Mouse (Mus musculus) hematopoietic stem cell, adult 5-6 weeks (primary cell): ENCODE measurements around the gene Cacnb4. TPM values are rescaled to one million over a fixed set of nuclear protein-coding genes. Genes with fewer than 3 reads are reported as not detected.

ENCODE experiments used
- ATAC-seq, 2 experiments: fragments of 125-278 bp in 1 of 2; replicated peaks in 1 of 2; 2 replicates each; pipeline ENCODE4 v1.8.0; 2016 to 2017; ENCODE audit warnings: inconsistent platforms in 2 of 2, mild to moderate bottlenecking in 2 of 2, moderate number of reproducible peaks in 2 of 2, low read depth in 1 of 2, moderate TSS enrichment in 1 of 2; ENCODE audit not compliant: low FRiP score in 2 of 2, poor library complexity in 2 of 2, severe bottlenecking in 2 of 2, insufficient read depth in 1 of 2, low TSS enrichment in 1 of 2
- total RNA-seq: library from RNA; stranded (forward); fragments of 172-1452, 232-1000 nt; gene quantifications from 2 replicates; pipeline ENCODE4 v1.2.3, GENCODE M21; 2017

The Cacnb4 gene
- total RNA-seq, 1 experiment from 2014 or later: not detected

DNA sequence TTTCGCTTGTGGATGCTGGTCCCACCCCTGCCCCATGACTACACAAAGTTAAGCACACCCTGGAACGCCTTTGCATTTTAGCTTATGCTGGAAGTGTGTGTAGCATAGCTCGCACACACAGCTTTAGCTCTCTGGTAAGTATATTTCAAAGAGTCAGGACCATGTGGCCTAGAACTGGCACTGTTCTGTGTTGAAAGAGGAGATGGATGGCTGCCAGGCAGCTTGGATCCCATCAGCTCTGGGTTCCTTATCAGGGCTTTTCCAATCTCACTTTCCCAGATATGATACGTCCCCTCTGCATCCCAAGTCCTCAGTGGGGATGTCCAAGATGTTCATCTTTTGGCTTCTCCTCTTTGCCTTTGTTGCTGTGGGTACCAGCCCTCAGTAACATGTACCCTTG, 157.9 kb downstream of the Cacnb4 start:
- no peak for ATAC-seq

GRCm38 (mm10) chr2:52516534-52516933, 160.1 kb downstream of the Cacnb4 start:
- no peak for ATAC-seq

GRCm38 (mm10) chr2:52512865-52513388, 163.7 kb downstream of the Cacnb4 start:
- ATAC-seq: 0 out of 4 replicates have a peak, but pooled peaks have one; percentile 22 to 39

GRCm38 (mm10) chr2:52512206-52512605, 164.4 kb downstream of the Cacnb4 start:
- ATAC-seq: no peak

GRCm38 (mm10) chr2:52511799-52512198, 164.8 kb downstream of the Cacnb4 start:
- no peak for ATAC-seq

- no peak for ATAC-seq
These were observed 166.7 kb downstream of the Cacnb4 start for GRCm38 (mm10) chr2:52509779-52510500.

DNA sequence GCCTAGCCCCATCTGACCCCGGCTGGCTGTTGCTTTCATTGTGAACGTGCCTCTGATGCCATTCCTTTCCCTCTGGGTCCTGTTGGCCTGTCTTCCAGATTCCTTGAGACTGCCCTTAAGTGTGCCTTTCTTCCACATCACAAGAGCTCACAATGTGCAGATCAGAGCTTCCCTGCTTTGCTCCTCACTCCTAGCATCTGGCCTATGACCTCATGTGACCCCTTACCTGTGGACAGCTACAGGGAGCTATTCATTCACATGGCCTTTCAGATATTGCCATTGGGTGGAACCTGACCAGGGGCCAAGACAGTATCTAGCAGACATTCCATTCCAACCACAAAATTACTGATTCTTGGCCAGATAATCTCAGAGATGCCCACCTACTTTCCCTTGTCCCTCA, 171.5 kb downstream of the Cacnb4 start:
- ATAC-seq: no peak

GRCm38 (mm10) chr2:52504762-52505161, 171.9 kb downstream of the Cacnb4 start:
- no peak for ATAC-seq

DNA sequence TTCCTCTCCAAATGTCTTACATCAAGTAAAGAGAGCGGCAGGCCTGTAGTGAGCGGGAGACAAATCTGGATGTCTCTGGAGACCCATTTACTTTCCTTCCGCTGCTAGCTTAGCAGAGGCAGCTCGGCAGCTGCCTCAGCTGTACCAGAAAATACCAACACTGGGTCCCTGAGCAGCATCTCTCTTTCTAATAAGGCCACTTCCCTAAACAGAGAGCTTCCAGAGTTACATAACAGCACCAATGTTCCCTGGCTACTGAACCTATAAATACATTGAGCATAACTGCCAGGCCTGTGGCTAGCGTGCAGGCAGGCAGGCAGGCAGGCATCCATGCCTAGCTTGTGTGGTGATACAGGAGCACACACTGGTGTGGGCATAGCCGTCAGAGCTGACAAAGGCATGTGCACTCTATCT, 176.8 kb downstream of the Cacnb4 start:
- ATAC-seq: peak; percentile 63 to 71

GRCm38 (mm10) chr2:52499101-52499537, 177.5 kb downstream of the Cacnb4 start:
- ATAC-seq: no peak

DNA sequence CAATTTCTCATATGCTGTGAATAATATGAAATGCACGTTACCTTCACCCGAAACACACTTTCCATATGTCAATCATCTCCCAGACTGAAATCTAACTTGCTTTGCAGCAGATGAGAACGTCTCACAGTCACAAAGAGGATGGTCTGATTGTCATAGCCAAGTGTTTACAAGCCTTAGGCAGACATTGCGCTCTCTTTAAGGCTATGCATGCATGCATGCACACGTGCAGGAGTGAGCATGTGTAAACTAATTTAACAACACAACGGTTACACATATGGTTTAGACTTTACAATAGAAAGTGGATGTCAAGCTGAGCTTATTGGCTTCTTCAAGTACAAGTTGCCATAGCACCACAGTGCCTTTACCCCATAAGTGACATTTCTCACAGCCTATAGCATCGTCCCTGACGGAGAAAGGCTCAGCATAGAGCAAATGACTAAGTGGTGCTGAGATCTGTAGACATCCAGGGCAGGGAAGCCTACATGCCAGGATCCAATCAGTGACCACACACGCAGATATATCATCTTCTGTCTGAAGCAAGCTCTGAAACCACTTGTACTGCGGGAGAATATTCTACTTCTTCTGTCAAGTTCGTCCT, 181.4 kb downstream of the Cacnb4 start:
- no peak for ATAC-seq

- peak in 1 of 2 experiments; percentile 34; a peak in 1 of 4 replicates for ATAC-seq
These were observed 182.4 kb downstream of the Cacnb4 start for GRCm38 (mm10) chr2:52494274-52494673.

DNA sequence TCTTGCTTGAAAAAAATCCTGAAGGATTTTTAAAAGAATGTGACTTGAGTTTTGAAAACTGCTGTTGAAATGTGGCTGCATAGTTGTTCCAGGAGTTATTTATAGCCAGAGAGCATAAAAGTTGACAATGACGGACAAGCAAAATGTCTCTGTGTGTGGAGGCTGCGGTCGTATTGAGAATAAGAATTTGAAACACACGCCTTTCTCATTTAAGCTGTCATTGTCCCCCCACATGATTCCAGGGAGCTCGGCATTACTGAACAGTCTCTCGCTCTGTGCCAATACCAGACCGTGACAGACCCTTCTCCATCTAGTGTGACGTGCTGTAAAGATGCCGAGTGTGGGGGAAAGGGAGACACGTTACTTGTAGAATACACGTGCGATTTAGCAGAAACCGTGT, 183.8 kb downstream of the Cacnb4 start:
- ATAC-seq: no peak

DNA sequence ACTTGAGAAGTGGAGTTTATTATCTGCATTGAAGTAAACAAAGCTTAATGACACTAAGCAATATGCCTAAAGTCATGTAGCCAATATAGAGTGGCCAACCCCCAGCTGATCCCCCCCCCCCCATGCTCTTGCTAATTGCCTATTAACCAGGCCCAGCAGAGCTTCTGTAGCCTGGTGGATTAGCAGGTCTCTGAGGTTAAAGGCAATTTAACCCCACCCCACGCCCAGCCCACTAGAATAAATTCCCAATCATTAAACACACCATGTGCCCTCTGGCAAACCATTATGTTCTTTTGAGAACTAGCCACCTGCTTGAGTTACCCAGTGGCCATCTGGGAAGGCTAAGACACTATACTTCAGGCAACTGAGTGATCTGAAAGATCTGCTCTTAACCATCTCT, 186.8 kb downstream of the Cacnb4 start:
- ATAC-seq: no peak

DNA sequence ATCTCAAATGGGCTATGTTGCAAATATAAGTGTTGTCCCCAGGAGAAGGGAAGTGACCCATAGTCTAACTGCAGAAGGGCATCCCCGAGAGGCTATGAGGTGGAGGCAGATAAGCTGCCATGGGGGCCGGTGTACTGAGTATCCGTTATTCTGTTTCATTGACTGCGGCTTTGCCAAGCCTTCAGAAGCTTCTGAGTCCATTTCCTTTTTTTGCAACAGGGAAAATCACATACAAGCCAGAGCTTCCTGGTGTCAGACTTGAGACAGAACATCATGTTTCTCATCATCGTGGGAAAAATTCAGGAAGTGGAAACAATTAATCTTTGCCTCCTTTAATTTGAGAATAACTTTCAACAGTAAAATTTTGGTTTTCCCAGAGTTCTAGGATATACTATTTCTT, 193.1 kb downstream of the Cacnb4 start:
- peak; percentile 44 to 77 for ATAC-seq

GRCm38 (mm10) chr2:52480476-52480875, 196.2 kb downstream of the Cacnb4 start:
- no peak for ATAC-seq

- ATAC-seq: no peak
These were observed 198.1 kb downstream of the Cacnb4 start for GRCm38 (mm10) chr2:52478501-52478900.

DNA sequence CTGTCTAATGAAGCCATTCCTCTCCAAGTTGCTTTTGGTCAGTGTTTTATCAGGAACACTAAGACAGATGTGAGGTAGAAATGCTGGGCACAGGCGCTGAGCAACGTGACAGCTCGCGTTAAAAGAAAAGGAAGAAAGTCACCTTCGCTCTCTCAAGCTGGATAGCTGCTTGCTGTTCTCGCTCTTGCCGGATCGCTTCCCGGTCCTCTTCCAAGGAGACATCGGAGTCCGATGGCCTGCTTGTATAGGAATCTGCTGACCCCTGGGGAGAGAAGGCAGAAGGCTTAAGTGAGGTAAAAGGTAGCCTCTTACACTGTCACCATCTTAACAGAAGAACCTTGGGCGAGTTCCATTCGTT, 199.1 kb downstream of the Cacnb4 start:
- no peak for ATAC-seq
